Mouse (Mus musculus): ENCODE measurements around the gene Nav2.

DNA sequence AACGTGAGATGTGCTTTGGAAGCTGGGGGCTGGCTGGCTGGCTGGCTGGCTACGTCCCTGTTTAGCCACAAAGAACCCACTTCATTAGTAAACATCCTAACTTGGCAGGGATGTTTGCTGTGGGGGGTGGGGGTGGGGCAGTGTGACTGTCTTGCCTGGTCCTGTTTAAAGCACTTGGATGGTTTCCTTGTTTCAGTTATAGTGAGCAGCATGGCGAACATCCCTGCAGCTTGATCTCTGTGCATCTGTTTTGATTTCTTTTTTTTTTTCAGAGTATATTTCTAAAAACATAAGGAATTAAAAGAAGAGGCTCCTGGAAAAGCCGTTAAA, 791 bp downstream of the Nav2 start:
- TF ChIP-seq CTCF (IDR thresholded peaks at IDR 0.05; ENCODE audit: low read depth) = no peak
- TF ChIP-seq EP300 (optimal IDR thresholded peaks at IDR 0.05) = no peak
